Mouse (Mus musculus) yolk sac, embryonic 10.5 days (tissue): ENCODE data around the gene Lce6a.

Experiments used
- DNase-seq: peaks from one replicate; pipeline ENCODE4 v3.0.0-alpha.2; 2017; ENCODE audit warnings: low spot score

Gene Lce6a

DNA sequence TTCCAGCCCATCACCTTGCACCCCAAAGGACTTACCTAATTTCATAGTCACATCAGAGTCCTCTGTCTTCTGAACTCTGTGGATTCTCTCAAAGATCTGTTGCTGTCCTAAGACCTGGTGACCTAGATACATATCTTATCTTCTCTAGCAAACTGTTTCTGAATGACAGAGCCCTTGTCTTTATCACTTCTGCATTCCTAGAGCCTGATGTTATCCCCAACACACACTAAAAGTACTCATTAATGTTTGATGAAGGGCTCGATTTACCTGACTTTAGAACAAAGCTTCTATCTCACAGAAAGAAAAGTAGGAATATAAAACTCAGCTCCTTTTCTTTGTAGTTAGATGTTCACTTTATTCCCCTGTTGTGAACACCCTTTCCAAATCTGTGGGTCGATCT, at the start of gene Lce6a:
TSS of gene Lce6a (minus strand) at position 101 of the 400 bp plus-strand sequence.
- no peak for DNase-seq

DNA sequence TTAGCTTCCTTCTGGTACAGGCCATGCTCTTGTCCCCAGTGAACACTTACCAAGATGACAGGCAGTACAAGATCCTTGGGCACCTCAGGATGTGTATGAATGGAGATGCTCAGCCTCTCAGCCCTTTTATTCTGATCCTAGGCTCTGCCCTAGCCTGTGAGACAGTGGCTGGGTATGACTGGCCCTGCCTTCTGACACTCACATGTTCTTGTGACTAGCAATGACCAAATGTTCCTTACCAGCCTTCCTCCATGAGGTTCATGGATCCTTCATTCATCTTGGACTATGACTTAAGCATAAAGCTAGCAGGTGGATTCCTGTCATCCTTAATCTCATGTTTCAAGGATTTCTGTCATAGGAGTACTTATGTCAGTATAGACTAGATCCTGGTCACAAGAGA, 48.8 kb upstream of the Lce6a start, which contains the start of gene Lce1a2:
TSS of gene Lce1a2 (minus strand) at position 101 of the 400 bp plus-strand sequence.
- no peak for DNase-seq

DNA sequence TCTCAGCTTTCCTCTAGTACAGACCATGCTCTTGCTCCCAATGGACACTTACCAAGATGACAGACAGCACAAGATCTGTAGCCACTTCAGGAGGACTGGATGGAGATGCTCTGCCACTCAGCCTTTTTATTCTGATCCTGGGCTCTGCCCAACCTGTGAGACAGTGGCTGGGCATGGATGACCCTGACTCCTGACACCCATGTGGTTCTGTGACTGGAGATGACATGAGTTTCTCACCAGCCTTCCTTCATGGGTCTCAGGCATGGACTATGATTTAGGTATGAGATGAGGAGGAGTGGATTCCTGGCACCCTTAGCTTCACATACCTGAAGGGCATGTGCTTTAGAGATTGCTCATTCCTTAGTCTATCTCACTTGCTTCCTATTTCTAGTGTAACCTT, 35.4 kb upstream of the Lce6a start, which contains the start of gene Lce1b:
TSS of gene Lce1b (minus strand) at position 101 of the 400 bp plus-strand sequence.
- no peak for DNase-seq

DNA sequence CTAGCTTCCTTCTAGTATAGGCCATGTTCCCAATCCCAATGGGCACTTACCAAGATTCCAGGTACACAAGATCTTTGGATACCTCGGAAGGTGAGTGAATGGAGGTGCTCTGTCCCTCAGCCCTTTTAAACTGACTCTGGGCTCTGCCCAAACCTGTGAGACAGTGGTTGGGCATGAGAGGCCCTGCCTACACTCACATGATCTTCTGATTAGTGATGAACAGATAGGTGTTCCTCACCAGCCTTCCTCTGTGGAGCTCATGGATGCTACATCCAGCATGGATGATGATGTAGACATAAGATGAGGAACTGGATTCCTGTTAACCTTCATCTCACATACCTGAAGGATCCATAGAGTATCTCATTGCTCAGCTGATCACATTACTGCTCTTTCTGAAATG, 26.7 kb upstream of the Lce6a start, which contains the start of gene Lce1a1:
TSS of gene Lce1a1 (minus strand) at position 101 of the 400 bp plus-strand sequence.
- no peak for DNase-seq

- no peak for DNase-seq
Observed at GRCm38 (mm10) chr3:92639854-92640253, 18.4 kb upstream of the Lce6a start.

- DNase-seq, result peak; percentile 11
Observed at GRCm38 (mm10) chr3:92638653-92638991, 17.2 kb upstream of the Lce6a start.

- DNase-seq, result no peak
Observed at GRCm38 (mm10) chr3:92637745-92638652, 16.5 kb upstream of the Lce6a start.

DNA sequence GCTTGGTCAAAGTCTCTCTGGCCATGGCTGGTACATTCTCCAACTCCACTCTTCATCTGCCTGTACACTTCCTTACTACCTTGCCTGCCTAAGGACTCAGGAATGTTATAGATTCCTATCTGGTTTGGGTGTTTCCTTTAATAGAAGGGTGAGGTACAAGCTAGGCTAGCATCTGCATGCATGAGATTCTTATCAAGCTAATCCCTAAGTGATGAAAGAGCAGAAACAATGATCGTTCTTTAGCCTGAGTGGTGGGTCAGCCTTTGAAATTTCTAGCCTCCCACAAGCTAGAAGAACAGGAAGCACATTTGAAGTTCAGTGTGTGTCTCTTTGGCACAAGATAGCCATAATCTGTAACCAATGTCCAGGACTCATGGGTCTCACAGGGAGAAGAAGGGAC, 11.7 kb downstream of the Lce6a start:
- no peak for DNase-seq

DNA sequence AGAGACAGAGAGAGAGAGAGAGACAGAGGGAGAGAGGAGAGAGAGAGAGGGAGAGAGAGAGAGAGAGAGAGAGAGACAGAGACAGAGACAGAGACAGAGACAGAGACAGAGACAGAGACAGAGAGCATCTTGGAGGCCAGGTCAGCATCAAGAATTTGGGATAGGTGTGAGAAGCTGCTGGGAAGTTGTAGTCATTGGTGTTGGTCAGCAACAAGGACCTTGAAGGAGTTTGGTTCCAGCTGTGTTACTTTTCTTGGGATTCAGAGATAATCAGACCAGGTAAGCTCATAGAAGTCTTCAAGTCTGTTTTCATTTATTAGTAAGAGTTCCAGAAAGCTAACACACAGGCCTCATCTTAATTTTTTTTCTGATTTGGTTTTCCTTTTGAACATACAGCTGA, 14.1 kb downstream of the Lce6a start, which contains the start of gene 2210017I01Rik:
TSS of gene 2210017I01Rik (minus strand) at position 101 of the 400 bp plus-strand sequence.
- DNase-seq, result no peak

DNA sequence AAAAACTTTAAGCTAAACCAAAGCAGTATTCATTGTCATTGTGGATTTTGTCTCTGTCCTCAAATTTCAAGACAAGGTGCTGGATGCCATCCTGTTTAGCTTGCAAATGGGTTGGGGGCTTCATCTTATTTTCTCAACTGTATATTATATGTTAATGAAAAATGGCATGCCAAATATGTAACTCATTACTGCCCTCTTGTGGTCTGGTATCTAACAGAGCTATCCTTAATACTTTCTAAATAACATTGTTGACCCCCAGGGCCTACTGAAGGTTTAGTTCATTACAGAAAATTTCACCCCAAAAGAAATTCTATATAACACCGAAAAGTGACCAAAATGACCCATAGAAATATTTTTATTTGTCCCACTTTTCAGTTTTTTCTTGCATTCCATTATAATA, 19.3 kb downstream of the Lce6a start:
- no peak for DNase-seq

DNA sequence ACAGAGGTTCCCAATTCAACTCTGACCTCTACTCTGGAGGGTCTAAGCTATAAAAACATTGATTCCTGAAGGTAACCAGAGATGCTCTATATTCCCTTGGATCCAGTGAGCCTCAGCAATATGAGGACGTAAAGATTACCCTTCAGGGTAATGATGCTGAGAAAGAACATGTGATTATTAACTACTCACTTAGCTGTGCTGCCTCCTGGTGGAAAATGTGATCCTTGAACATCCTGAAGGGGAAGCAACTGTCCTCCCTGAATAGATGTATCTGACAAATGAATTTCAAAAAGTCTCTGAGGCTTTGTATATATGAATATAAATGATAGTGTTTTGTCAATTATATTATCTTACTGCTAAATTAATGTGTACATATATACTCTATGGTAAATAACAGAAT, 21.0 kb downstream of the Lce6a start:
- DNase-seq, result no peak

- no peak for DNase-seq
Observed at GRCm38 (mm10) chr3:92599973-92600372, 21.5 kb downstream of the Lce6a start.

- DNase-seq, result no peak
Observed at GRCm38 (mm10) chr3:92598429-92598828, 23.0 kb downstream of the Lce6a start.

DNA sequence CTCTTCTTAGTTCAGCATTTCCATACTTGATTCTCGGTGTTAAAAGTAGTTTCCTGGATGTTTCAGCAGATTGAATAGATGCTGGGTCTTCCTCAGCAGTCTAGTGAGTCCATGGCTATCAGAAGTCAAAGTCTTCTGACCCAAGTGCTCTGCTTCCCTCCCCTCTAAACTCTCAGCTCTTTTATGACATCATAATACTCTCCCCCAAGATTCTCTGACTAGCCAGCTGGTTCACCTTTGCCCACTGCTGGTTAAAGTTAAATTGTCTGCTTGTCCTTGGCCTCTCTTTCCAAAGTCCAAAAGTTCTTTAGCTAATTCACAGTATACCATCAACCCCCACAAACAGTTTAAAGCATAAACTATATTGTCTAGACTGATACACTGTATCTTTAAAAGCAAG, 32.6 kb downstream of the Lce6a start, which contains the start of gene Smcp:
TSS of gene Smcp (minus strand) at position 140 of the 400 bp plus-strand sequence.
- no peak for DNase-seq

GRCm38 (mm10) chr3:92587190-92587589, 34.3 kb downstream of the Lce6a start:
- DNase-seq, result no peak

GRCm38 (mm10) chr3:92585055-92585454, 36.4 kb downstream of the Lce6a start:
- DNase-seq, result no peak

- no peak for DNase-seq
Observed at GRCm38 (mm10) chr3:92583164-92583826, 38.2 kb downstream of the Lce6a start.

DNA sequence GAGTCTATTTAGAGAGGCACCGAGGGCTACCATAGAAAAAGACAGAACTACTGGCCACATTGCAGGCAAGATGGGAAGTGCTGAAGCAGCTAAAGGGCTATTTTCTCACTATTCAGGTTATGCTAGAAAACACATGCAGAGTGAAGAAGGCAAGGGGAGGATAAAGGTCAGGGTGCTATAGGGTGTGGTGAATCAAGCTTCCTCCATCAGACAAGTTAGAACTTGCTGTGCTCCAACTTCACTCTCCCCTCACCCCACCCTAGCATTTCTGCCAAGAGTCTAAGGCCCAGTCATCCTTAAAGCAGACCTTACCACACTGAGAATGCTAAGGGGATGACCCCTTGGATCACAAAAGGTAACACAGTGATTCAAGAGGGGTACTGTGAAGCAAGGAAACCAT, 42.0 kb downstream of the Lce6a start:
- no peak for DNase-seq

GRCm38 (mm10) chr3:92578652-92579413, 42.6 kb downstream of the Lce6a start:
- DNase-seq, result no peak

DNA sequence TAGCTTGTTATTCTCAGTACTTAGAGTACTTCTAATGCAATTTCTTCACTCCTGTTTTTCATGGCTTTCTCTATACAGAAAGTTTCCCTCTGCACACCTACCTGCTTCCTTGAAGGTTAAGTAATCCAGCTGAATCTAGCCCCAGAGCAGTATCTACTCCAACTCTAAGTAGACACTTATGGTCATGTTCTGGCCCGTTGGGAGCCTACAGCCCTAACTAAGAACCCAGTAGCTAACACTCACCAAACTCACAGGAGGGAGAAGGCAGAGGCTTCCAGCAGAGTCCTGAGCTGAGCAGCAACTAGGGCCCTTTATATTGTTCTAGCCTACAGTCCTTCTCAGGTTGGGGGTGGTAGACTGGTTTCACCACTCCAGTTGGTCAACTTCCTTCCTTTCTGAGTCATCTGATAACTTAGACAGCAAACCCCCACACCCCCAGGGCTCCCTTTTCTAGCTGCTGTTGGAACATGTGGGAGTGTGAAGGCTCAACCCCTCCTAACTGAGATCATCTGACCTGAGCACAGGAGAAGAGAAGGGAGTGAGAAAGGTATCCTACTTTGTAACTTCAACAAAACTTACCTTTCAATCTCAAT, 47.9 kb downstream of the Lce6a start, which contains the start of gene Ivl:
TSS of gene Ivl (minus strand) at position 287 of the 593 bp plus-strand sequence.
- no peak for DNase-seq

- no peak for DNase-seq
Observed at GRCm38 (mm10) chr3:92572514-92573155, 48.8 kb downstream of the Lce6a start.
